10 mouse cellular contexts compared by ENCODE assay signal in genomic region chr14:45648999-45649818, GRCm38 (mm10). TPM values are rescaled to one million over a fixed set of nuclear protein-coding genes. Genes with fewer than 3 reads are reported as not detected.
DNase-seq lines count a peak whose midpoint lies in the region; ATAC-seq and TF ChIP-seq lines count a peak whose summit lies in the region.
"Had no signal": no experiment of that assay in that cellular context is flagged by ENCODE, and none has a peak within 500 bp of the region (broad histone marks: within the 10 kb centered on the region; RNA-seq: fewer than 3 reads in every experiment).

No protein-coding gene starts in this region.

- no peak overlapping the region for H3K4me3 ChIP-seq in hindbrain, embryonic 10.5 days
- no peak overlapping the region for H3K4me3 ChIP-seq in hindbrain, embryonic 11.5 days (ENCODE audit: low read depth, low read length)
- no peak overlapping the region for H3K4me3 ChIP-seq in hindbrain, postnatal 0 days (ENCODE audit: low read length)

- DNase-seq in hindbrain, embryonic 10.5 days (ENCODE audit: low spot score), result no peak
- no peak for DNase-seq in hindbrain, embryonic 11.5 days (ENCODE audit: low spot score)
- peak; percentile 39 for DNase-seq in brain, adult 2 months (ENCODE audit: low read depth, low spot score)
- peak; percentile 27 for DNase-seq in hindbrain, postnatal 0 days (ENCODE audit: low spot score)
- DNase-seq in thymus, postnatal 36 days, result no peak
- DNase-seq in gastrocnemius, postnatal 25 days, result no peak
- no peak for DNase-seq in layer of hippocampus, postnatal 36 days
- DNase-seq: cerebellum, adult 18-20 months; lung, adult 18-20 months had no signal

- no peaks in the 10 kb centered on the region for H3K27me3 ChIP-seq in hindbrain, embryonic 10.5 days (ENCODE audit: insufficient read depth, poor library complexity, severe bottlenecking)
- no peaks in the 10 kb centered on the region for H3K27me3 ChIP-seq in hindbrain, embryonic 11.5 days (ENCODE audit: control insufficient read depth, insufficient read depth, low read length)
- no peaks in the 10 kb centered on the region for H3K27me3 ChIP-seq in hindbrain, postnatal 0 days (ENCODE audit: insufficient read depth, low read length)

- no peak overlapping the region for H3K9ac ChIP-seq in hindbrain, embryonic 11.5 days (ENCODE audit: low read depth, low read length)
- H3K9ac ChIP-seq in hindbrain, postnatal 0 days (replicated peaks; ENCODE audit: low read length), result 0 out of 2 replicates have a peak overlapping the region, but pooled peaks have one; percentile 17

- no peak overlapping the region for H3K4me2 ChIP-seq in hindbrain, embryonic 11.5 days (replicated peaks; ENCODE audit: low read depth, low read length)
- H3K4me2 ChIP-seq in hindbrain, postnatal 0 days (ENCODE audit: low read depth, low read length), result peak overlapping the region; percentile 31

- ATAC-seq in hindbrain, embryonic 11.5 days (ENCODE audit: low FRiP score), result no peak
- peak; percentile 5 for ATAC-seq in CD4-positive, CD25-positive, alpha-beta regulatory T cell, adult 4 months
- ATAC-seq in hindbrain, postnatal 0 days, result peak; percentile 56

- WGBS in hindbrain, embryonic 10.5 days, result 50% methylated on average over 11 of the region's 11 CpGs
- 49% methylated on average over 11 of the region's 11 CpGs for WGBS in hindbrain, embryonic 11.5 days
- WGBS in hindbrain, postnatal 0 days, result 34% methylated on average over 11 of the region's 11 CpGs

- H3K9me3 ChIP-seq in hindbrain, embryonic 10.5 days, result no peaks in the 10 kb centered on the region
- H3K9me3 ChIP-seq in hindbrain, embryonic 11.5 days (ENCODE audit: control insufficient read depth, low read length), result no peaks in the 10 kb centered on the region
- H3K9me3 ChIP-seq in hindbrain, postnatal 0 days (ENCODE audit: low read length), result no peaks in the 10 kb centered on the region

- no peaks in the 10 kb centered on the region for H3K36me3 ChIP-seq in hindbrain, embryonic 10.5 days
- no peaks in the 10 kb centered on the region for H3K36me3 ChIP-seq in hindbrain, embryonic 11.5 days (ENCODE audit: control insufficient read depth, insufficient read depth, low read length)
- no peaks in the 10 kb centered on the region for H3K36me3 ChIP-seq in hindbrain, postnatal 0 days (ENCODE audit: insufficient read depth, low read length)

- H3K4me1 ChIP-seq in hindbrain, embryonic 10.5 days (replicated peaks), result peaks cover 26% of the 10 kb centered on the region
- no peaks in the 10 kb centered on the region for H3K4me1 ChIP-seq in hindbrain, embryonic 11.5 days (replicated peaks; ENCODE audit: control insufficient read depth, insufficient read depth, low read length)
- H3K4me1 ChIP-seq in hindbrain, postnatal 0 days (ENCODE audit: insufficient read depth, low read length), result peaks cover 18% of the 10 kb centered on the region

- H3K27ac ChIP-seq in hindbrain, embryonic 10.5 days, result 0 out of 2 replicates have a peak overlapping the region, but pooled peaks have one; percentile 30
- no peak overlapping the region for H3K27ac ChIP-seq in hindbrain, embryonic 11.5 days (ENCODE audit: low read depth, low read length)
- peak overlapping the region; percentile 74 for H3K27ac ChIP-seq in hindbrain, postnatal 0 days

- no peak for TF ChIP-seq CTCF in hindbrain, postnatal 0 days (IDR thresholded peaks at IDR 0.05; ENCODE audit: low read depth)

RNA-seq across cellular contexts. Expression of gene Ddhd1, which starts 8.7 kb away (rescaled TPM):
- 8.5 and 9.1 TPM in 2 replicates for polyA plus RNA-seq in hindbrain, embryonic 10.5 days (2016; fragmentation: Nextera tagmentation; extraction: Ambion mirVana)
- polyA plus RNA-seq in hindbrain, embryonic 11.5 days (2014; fragmentation: Nextera tagmentation; extraction: Ambion mirVana), result 15.0 and 15.1 TPM in 2 replicates
- 10 to 100 TPM in 1 of 2 experiments, 1 to 10 TPM in 1; 8.5 to 16.3 TPM for polyA plus RNA-seq in CD4-positive, CD25-positive, alpha-beta regulatory T cell, adult 4 months (2017; shearing (Covaris generic))
- total RNA-seq in hindbrain, postnatal 0 days (2014; rRNA removed), result 53.0 and 64.2 TPM in 2 replicates
- 15.0 and 17.2 TPM in 2 replicates for polyA plus RNA-seq in hindbrain, postnatal 0 days (2015; fragmentation: Nextera tagmentation; extraction: Ambion mirVana)
- total RNA-seq in gastrocnemius, postnatal 25 days (2021), result 1 to 10 TPM; 3.0 to 4.5 TPM
- total RNA-seq in layer of hippocampus, postnatal 36 days (2021), result 10 to 100 TPM; 78.1 to 87.0 TPM

Comparison
In these comparisons a context has a peak if more than half of its experiments do, and no peak if none do; other contexts are left out.
1. DNase-seq: peak in brain, adult 2 months (single experiment) and hindbrain, postnatal 0 days (single experiment); none in hindbrain, embryonic 10.5 days (single experiment), hindbrain, embryonic 11.5 days (single experiment), thymus, postnatal 36 days (0 of 2), gastrocnemius, postnatal 25 days (single experiment) and layer of hippocampus, postnatal 36 days (0 of 2).